In the genomic region with DNA sequence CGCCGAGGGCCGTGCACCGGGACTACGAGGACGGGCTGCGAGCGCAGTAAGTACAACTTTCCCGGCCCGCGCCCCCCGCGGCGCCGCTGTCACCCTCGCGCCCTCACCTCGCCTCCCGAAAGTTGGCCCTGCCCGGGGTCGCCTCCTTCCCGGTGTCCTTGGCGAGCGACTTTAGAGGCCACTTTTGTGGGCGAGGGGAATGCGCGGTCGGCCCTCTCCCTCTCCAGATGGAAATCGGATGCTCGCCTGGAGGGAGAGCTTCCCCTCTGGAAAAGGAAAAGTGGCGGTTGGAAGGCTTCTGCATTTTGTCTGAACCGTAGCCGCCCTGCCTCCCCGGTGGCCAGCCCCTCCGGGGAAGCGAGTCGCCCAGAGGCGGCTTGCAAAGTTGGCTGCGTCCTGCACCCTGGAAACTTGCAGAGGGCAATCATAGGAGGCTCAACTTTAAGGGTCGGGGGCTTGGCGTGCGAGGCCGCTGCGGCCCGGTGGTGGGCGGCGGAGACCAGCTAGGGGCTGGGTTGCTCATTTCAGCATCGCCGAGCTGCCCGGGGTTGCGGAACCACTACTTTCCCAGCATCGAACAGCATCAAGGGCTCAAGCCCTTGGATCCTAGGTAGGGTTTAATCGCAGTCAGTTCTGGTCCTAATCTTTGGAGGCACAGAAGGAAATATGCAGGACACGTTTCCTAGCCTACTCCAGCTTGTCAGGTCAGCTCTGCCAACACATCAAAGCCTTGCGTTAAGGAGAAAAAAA, we compare ENCODE assay signal across 8 mouse cellular contexts. TPM values are rescaled to one million over a fixed set of nuclear protein-coding genes. Genes with fewer than 3 reads are reported as not detected.
DNase-seq lines count a peak whose midpoint lies in the region; TF ChIP-seq lines count a peak whose summit lies in the region.

No protein-coding gene starts in this region.

- WGBS in forebrain, embryonic 10.5 days, result under 1% methylated on average over 55 of the region's 55 CpGs
- under 1% methylated on average over 55 of the region's 55 CpGs for WGBS in liver, adult 2 months

- no peak for TF ChIP-seq POLR2A in liver, adult 2 months (IDR thresholded peaks at IDR 0.05; ENCODE audit: extremely low read depth, insufficient read depth, low read length)
- TF ChIP-seq POLR2A in myocyte (IDR thresholded peaks at IDR 0.05; ENCODE audit: insufficient read length, low read depth), result no peak

- H3K79me2 ChIP-seq in liver, adult 2 months (ENCODE audit: control insufficient read depth, insufficient read depth, low read length), result peaks cover 18% of the 10 kb centered on the region; the same call in 1 of the 2 replicates
- H3K79me2 ChIP-seq in myocyte (ENCODE audit: control insufficient read depth, insufficient read depth), result peaks cover 6% of the 10 kb centered on the region

- H3ac ChIP-seq in myocyte (ENCODE audit: control insufficient read depth, insufficient read length), result peak overlapping the region; percentile 3

- intact Hi-C loops in left cerebral cortex, postnatal 25 days (cut with DNase I), result loop anchor here (2.0 kb wide), 1 partner anchor 46 kb away; no protein-coding TSS in a partner anchor

- TF ChIP-seq CTCF in liver, adult 2 months (IDR thresholded peaks at IDR 0.05; ENCODE audit: low read depth, low read length), result no peak

- peak overlapping the region; percentile 88 for H3K4me2 ChIP-seq in myocyte (ENCODE audit: low read depth)

- peak; percentile 48 for DNase-seq in kidney, adult 11 months
- DNase-seq in kidney, postnatal 10 days, result no peak
- DNase-seq in ZHBTc4 (ENCODE audit: low read depth, low spot score), result peak; percentile 68
- peak; percentile 63 for DNase-seq in forebrain, embryonic 10.5 days (ENCODE audit: extremely low spot score, low spot score)
- peak; percentile 63 for DNase-seq in heart, postnatal 4 days
- peak; percentile 57 for DNase-seq in liver, adult 2 months (ENCODE audit: extremely low read depth, low read depth, low spot score)
- DNase-seq in left cerebral cortex, postnatal 25 days (ENCODE audit: low spot score in 2 of 2), result no peak

- peaks cover 13% of the 10 kb centered on the region for H3K27me3 ChIP-seq in forebrain, embryonic 10.5 days (ENCODE audit: poor library complexity, severe bottlenecking)
- H3K27me3 ChIP-seq in liver, adult 2 months (ENCODE audit: control insufficient read depth, insufficient read depth, low read length), result no peaks in the 10 kb centered on the region
- H3K27me3 ChIP-seq in myocyte (ENCODE audit: control insufficient read depth, insufficient read depth, insufficient read length), result no peaks in the 10 kb centered on the region

- H3K27ac ChIP-seq in forebrain, embryonic 10.5 days, result peak overlapping the region; percentile 90
- H3K27ac ChIP-seq in liver, adult 2 months (replicated peaks; ENCODE audit: insufficient read depth, low read depth, low read length), result peak overlapping the region; percentile 81

- H3K4me3 ChIP-seq in forebrain, embryonic 10.5 days, result peak overlapping the region; percentile 78
- H3K4me3 ChIP-seq in liver, adult 2 months (ENCODE audit: insufficient read depth, low read depth, low read length), result peak overlapping the region; percentile 87
- peak overlapping the region; percentile 51 for H3K4me3 ChIP-seq in myocyte

- peaks cover 6% of the 10 kb centered on the region for H3K36me3 ChIP-seq in forebrain, embryonic 10.5 days (replicated peaks)
- no peaks in the 10 kb centered on the region; the same call in 1 of the 2 replicates for H3K36me3 ChIP-seq in liver, adult 2 months (ENCODE audit: control insufficient read depth, insufficient read depth, low read length)
- no peaks in the 10 kb centered on the region for H3K36me3 ChIP-seq in myocyte (ENCODE audit: control insufficient read depth, insufficient read depth)

- no peaks in the 10 kb centered on the region; the same call in 1 of the 2 replicates for H3K9me3 ChIP-seq in forebrain, embryonic 10.5 days

- peak overlapping the region; percentile 97 for H3K9ac ChIP-seq in liver, adult 2 months (ENCODE audit: low read depth, low read length)

- H3K4me1 ChIP-seq in forebrain, embryonic 10.5 days, result peaks cover 17% of the 10 kb centered on the region
- peaks cover 3% of the 10 kb centered on the region; the same call in 1 of the 2 replicates for H3K4me1 ChIP-seq in liver, adult 2 months (ENCODE audit: control insufficient read depth, insufficient read depth, low read length)

TF ChIP-seq in myocyte, 11 proteins besides CTCF, POLR2A, EP300 and RAD21:
- TF ChIP-seq CEBPB (IDR thresholded peaks at IDR 0.05; ENCODE audit: insufficient read depth, poor library complexity, severe bottlenecking) (no peak), USF1 (IDR thresholded peaks at IDR 0.05; ENCODE audit: low read depth) (no peak), POLR2AphosphoS2 (IDR thresholded peaks at IDR 0.05; ENCODE audit: insufficient read length, low read depth) (no peak), REST (IDR thresholded peaks at IDR 0.05; ENCODE audit: insufficient read depth, insufficient read length) (no peak), TCF3 (IDR thresholded peaks at IDR 0.05; ENCODE audit: insufficient read length, low read depth) (no peak), TCF12 (IDR thresholded peaks at IDR 0.05; ENCODE audit: insufficient read depth, poor library complexity, severe bottlenecking) (no peak), MYOD1 (IDR thresholded peaks at IDR 0.05; ENCODE audit: control insufficient read depth in 1 of 3, insufficient read length in 2 of 3, low read depth in 2 of 3) (no peak), MYOG (IDR thresholded peaks at IDR 0.05; ENCODE audit: control insufficient read depth in 1 of 3, insufficient read depth in 1 of 3, insufficient read length in 2 of 3, low read depth in 2 of 3) (no peak), E2F4 (IDR thresholded peaks at IDR 0.05; ENCODE audit: insufficient read depth) (no peak), SRF (IDR thresholded peaks at IDR 0.05; ENCODE audit: control insufficient read depth, insufficient read length, low read depth) (no peak), MAX (IDR thresholded peaks at IDR 0.05; ENCODE audit: low read depth) (no peak)

RNA-seq across cellular contexts. Expression of a gene that starts 0.5 kb away (rescaled TPM):
- polyA plus RNA-seq in forebrain, embryonic 10.5 days (2016; fragmentation: Nextera tagmentation; extraction: Ambion mirVana), result 1.7 and 2.3 TPM in 2 replicates
- 10 to 100 TPM; 93.1 to 97.9 TPM for total RNA-seq in heart, postnatal 4 days (2021)
- total RNA-seq in liver, adult 2 months (2014; rRNA removed), result 30.0 and 34.5 TPM in 2 replicates
- polyA plus RNA-seq in liver, adult 2 months (2012; rRNA removed), result 19.5 and 22.8 TPM in 2 replicates
- 6.3 TPM for polyA plus RNA-seq in myocyte (2012; fragmentation: generic; extraction: Trizol)
- 10 to 100 TPM; 18.7 to 19.7 TPM for total RNA-seq in left cerebral cortex, postnatal 25 days (2021)

Comparison
In these comparisons a context has a peak if more than half of its experiments do, and no peak if none do; other contexts are left out.
1. DNase-seq: peak in kidney, adult 11 months (single experiment), ZHBTc4 (single experiment), forebrain, embryonic 10.5 days (single experiment), heart, postnatal 4 days (single experiment) and liver, adult 2 months (single experiment); none in kidney, postnatal 10 days (single experiment) and left cerebral cortex, postnatal 25 days (0 of 2).
2. Peak in every context shown above with its lines, with median percentiles within 50 percentile points of each other: H3K4me3 ChIP-seq.